Mouse (Mus musculus) megakaryocyte, embryonic 14.5 days (primary cell): ENCODE data around the gene Irs1.

ENCODE experiments used
- FLI1 ChIP-seq: IDR thresholded peaks from 2 replicates; pipeline ENCODE4 v1.6.1; 2012; ENCODE audit warnings: low read length, inconsistent platforms, mixed read lengths
- GATA1 ChIP-seq: IDR thresholded peaks from 3 replicates; pipeline ENCODE4 v1.6.1; 2012; ENCODE audit warnings: mixed read lengths, low read length, inconsistent platforms, borderline replicate concordance

GRCm38 (mm10) chr1:82243260-82243825 is 47.9 kb downstream of the Irs1 start:
- TF ChIP-seq FLI1: no peak
- TF ChIP-seq GATA1: no peak
